27 mouse cellular contexts compared by ENCODE assay signal in the genomic region with DNA sequence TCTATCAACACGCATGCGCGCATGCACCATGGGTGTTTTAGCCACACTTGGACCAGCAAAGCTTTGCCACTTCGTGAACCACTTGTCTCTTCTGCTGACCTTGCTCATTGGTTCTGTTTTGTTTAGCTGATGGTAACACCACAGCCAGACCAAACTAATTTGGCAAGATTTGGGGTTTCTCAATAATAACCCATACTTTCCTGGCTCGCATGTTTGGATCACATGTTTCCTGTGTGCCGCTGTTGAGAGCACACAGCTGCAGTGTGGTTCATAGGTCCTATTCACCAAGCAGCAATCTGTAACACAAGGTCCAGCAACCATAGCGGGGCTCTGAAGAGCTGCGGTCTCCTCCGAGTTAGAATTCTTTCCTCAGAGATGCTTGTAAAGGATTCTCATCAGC.
A peak's percentile ranks its signal among the peaks of the same experiment; 100 is the strongest.
DNase-seq lines count a peak whose midpoint lies in the region; ATAC-seq and TF ChIP-seq lines count a peak whose summit lies in the region.
"Had no signal": no experiment of that assay in that cellular context is flagged by ENCODE, and none has a peak within 500 bp of the region (broad histone marks: within the 10 kb centered on the region; RNA-seq: fewer than 3 reads in every experiment).

No protein-coding gene starts in this region.

- ATAC-seq in heart, embryonic 12.5 days (ENCODE audit: insufficient number of reproducible peaks, low FRiP score), result no peak
- no peak for ATAC-seq in lung, postnatal 0 days
- ATAC-seq: activated CD4-positive, CD25-positive, alpha-beta regulatory T cell, adult 4 months; CD4-positive, CD25-positive, alpha-beta regulatory T cell, adult 4 months; forebrain, embryonic 13.5 days; forebrain, embryonic 15.5 days; Patski had no signal

- H3K4me1 ChIP-seq in heart, embryonic 12.5 days (replicated peaks), result peaks cover 14% of the 10 kb centered on the region
- peaks cover 4% of the 10 kb centered on the region; the same call in 1 of the 2 replicates for H3K4me1 ChIP-seq in lung, postnatal 0 days (ENCODE audit: insufficient read depth, low read depth, low read length)

- no peaks in the 10 kb centered on the region for H3K27me3 ChIP-seq in heart, embryonic 12.5 days (replicated peaks)
- H3K27me3 ChIP-seq in lung, postnatal 0 days (replicated peaks; ENCODE audit: insufficient read depth, low read length), result no peaks in the 10 kb centered on the region
- H3K27me3 ChIP-seq: CH12.LX; embryonic facial prominence, embryonic 13.5 days; embryonic facial prominence, embryonic 15.5 days; forebrain, embryonic 13.5 days; forebrain, embryonic 15.5 days; Patski had no signal

- TF ChIP-seq CTCF in lung, postnatal 0 days (IDR thresholded peaks at IDR 0.05), result no peak

- TF ChIP-seq EP300 in lung, postnatal 0 days (IDR thresholded peaks at IDR 0.05), result no peak

- no peak overlapping the region for H3K27ac ChIP-seq in heart, embryonic 12.5 days (ENCODE audit: poor library complexity, severe bottlenecking)
- H3K27ac ChIP-seq in lung, postnatal 0 days (ENCODE audit: low read length), result no peak overlapping the region
- H3K27ac ChIP-seq: embryonic facial prominence, embryonic 13.5 days; embryonic facial prominence, embryonic 15.5 days; forebrain, embryonic 13.5 days; forebrain, embryonic 15.5 days had no signal

- no peak overlapping the region for H3K9ac ChIP-seq in heart, embryonic 12.5 days
- no peak overlapping the region for H3K9ac ChIP-seq in lung, postnatal 0 days (replicated peaks; ENCODE audit: low read depth)
- H3K9ac ChIP-seq: embryonic facial prominence, embryonic 13.5 days; embryonic facial prominence, embryonic 15.5 days; forebrain, embryonic 13.5 days; forebrain, embryonic 15.5 days had no signal

- no peak overlapping the region for H3K4me3 ChIP-seq in heart, embryonic 12.5 days
- no peak overlapping the region for H3K4me3 ChIP-seq in lung, postnatal 0 days (ENCODE audit: low read depth, low read length)
- H3K4me3 ChIP-seq: embryonic facial prominence, embryonic 13.5 days; embryonic facial prominence, embryonic 15.5 days; forebrain, embryonic 13.5 days; forebrain, embryonic 15.5 days had no signal

- intact Hi-C loops in heart, postnatal 10 days (cut with DNase I), result no loop called here

- DNase-seq in heart, adult 11 months, result peak; percentile 92
- no peak for DNase-seq in heart, postnatal 10 days
- peak; percentile 30 to 33 for DNase-seq in heart, adult 9 months (ENCODE audit: low spot score in 2 of 2)
- peak; percentile 32 for DNase-seq in lung, postnatal 0 days (ENCODE audit: low spot score)
- DNase-seq in lung, postnatal 14 days, result no peak
- DNase-seq in lung, postnatal 36 days, result peak; percentile 44
- DNase-seq in lung, postnatal 4 days, result no peak
- DNase-seq: adrenal gland, adult 8-10 months; adrenal gland, postnatal 14 days; adrenal gland, postnatal 36 days; B cell, adult 2 months; cerebellum, adult 11-12 months; cerebellum, adult 2 months; cerebellum, adult 9-10 months; cerebellum, postnatal 10 days; cerebellum, postnatal 25 days; embryo, embryonic 11 days had no signal

- no peaks in the 10 kb centered on the region for H3K36me3 ChIP-seq in heart, embryonic 12.5 days
- no peaks in the 10 kb centered on the region for H3K36me3 ChIP-seq in lung, postnatal 0 days (ENCODE audit: insufficient read depth, low read length)
- H3K36me3 ChIP-seq: embryonic facial prominence, embryonic 13.5 days; embryonic facial prominence, embryonic 15.5 days; forebrain, embryonic 15.5 days; G1E had no signal

- WGBS in heart, embryonic 12.5 days, result 90% methylated on average over 9 of the region's 9 CpGs
- WGBS in lung, postnatal 0 days, result 78% methylated on average over 9 of the region's 9 CpGs

- no peaks in the 10 kb centered on the region for H3K9me3 ChIP-seq in heart, embryonic 12.5 days (replicated peaks)
- H3K9me3 ChIP-seq in lung, postnatal 0 days (ENCODE audit: low read length), result no peaks in the 10 kb centered on the region
- H3K9me3 ChIP-seq: embryonic facial prominence, embryonic 13.5 days; embryonic facial prominence, embryonic 15.5 days; forebrain, embryonic 13.5 days; forebrain, embryonic 15.5 days had no signal

- no peak overlapping the region for H3K4me2 ChIP-seq in heart, embryonic 12.5 days
- H3K4me2 ChIP-seq in lung, postnatal 0 days (replicated peaks; ENCODE audit: low read depth, low read length), result no peak overlapping the region
- H3K4me2 ChIP-seq: embryonic facial prominence, embryonic 13.5 days; embryonic facial prominence, embryonic 15.5 days; forebrain, embryonic 13.5 days; forebrain, embryonic 15.5 days had no signal

Comparison
In these comparisons a context has a peak if more than half of its experiments do, and no peak if none do; other contexts are left out.
1. DNase-seq: peak in heart, adult 11 months (single experiment), heart, adult 9 months (2 of 2), lung, postnatal 0 days (single experiment) and lung, postnatal 36 days (single experiment); none in heart, postnatal 10 days (0 of 2), lung, postnatal 14 days (single experiment) and lung, postnatal 4 days (0 of 2).